Mouse (Mus musculus) megakaryocyte, embryonic 14.5 days (primary cell): ENCODE measurements around the gene Ube2j2.

Experiments used
- FLI1 ChIP-seq: IDR thresholded peaks from 2 replicates; pipeline ENCODE4 v1.6.1; 2012; ENCODE audit warnings: low read length, inconsistent platforms, mixed read lengths
- GATA1 ChIP-seq: IDR thresholded peaks from 3 replicates; pipeline ENCODE4 v1.6.1; 2012; ENCODE audit warnings: mixed read lengths, low read length, inconsistent platforms, borderline replicate concordance

DNA sequence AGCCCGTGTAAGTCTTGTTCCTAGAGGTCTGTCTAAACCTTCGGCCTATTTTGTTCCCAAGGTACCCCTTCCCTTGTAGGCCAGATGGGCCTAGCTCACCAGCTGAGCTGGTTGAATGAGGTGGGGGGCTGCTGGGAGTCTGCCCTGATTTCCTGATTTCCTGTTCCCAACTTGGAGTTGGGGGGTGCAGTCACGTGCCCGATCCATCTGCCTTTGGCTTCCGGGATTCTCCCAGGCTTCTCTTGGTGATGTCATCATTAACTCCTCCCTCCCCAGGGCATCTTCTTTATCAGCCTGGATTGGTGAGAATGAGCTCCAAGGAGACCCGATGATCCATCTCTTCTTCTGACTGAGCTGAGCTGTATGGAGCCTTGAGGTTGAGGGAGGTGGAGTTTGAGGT, 48.4 kb upstream of the Ube2j2 start:
- TF ChIP-seq GATA1 (no peak), FLI1 (no peak)
